Mouse (Mus musculus): ENCODE measurements at regions not wholly inside any gene's neighbourhood (a gene's known extent, or its start where the extent isn't known, plus 50 kb on each side); places are given as distances from the start of the nearest gene placed in this dataset.

DNA sequence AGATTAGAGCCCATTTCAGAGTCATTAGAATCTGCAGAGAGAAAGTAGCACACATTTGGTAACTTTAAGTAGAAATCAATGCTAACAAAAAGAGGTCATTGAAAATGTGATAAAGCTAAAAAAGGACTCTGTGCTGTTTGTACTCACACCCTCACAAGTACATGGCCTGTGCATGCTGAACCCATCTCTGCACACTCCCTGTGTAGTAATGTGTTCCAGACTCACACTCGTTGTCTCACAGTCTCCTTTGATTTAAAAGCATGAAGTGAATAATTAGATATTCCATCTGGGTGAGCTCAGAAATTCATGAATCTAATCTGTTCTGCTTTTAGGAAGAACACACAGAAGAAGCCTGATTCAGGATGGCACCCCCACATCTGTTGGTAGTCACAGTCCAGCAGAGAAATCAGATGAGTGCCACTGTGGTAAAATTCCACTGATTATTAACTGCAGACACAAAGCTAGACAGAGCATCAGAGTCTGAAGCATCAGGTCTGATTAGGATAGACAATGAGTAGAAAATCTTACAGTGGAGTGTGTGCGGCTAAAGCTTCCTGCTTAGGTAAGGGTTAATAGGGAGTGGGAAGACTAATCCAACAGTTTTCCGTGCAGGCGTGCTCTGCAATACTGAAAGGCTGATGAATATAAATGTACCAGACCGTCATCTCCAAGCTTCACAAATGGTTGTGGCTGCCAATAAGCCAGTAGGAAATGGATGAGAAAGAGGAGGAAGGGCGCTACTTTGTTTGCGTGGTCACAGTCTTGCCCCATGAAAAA lies 91.7 kb upstream of the Nrsn1 start:
- intact Hi-C loops (cut with DNase I) = no loop called here
- WGBS = 71% methylated on average over 7 of the region's 7 CpGs

DNA sequence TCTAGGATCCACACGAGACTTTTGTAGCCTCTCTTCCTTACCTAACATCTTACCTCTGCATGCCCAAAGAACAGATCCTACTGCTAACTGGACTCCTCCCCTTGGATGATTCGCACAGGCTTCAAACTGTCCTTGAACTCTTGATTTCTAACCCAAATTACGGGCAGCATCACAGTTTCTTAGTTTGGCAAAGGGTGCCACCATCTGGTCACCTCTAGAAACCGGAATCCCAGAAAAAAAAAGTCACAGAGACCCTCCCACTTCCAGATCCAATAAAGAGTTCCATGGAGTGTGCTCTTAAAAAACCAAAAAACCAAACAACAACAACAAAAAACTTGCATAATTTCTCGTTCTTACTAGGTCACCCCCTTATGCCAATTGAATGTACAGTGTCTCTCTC lies 77.3 kb upstream of the Nrsn1 start:
- no peak overlapping the region for H3K9ac ChIP-seq (ENCODE audit: low read depth, low read length)
- 34% methylated on average over 5 of the region's 5 CpGs for WGBS
- H3K79me2 ChIP-seq (replicated peaks; ENCODE audit: control insufficient read depth, insufficient read depth, low read length) = no peaks in the 10 kb centered on the region
- no peaks in the 10 kb centered on the region for H3K4me1 ChIP-seq (ENCODE audit: control insufficient read depth, insufficient read depth, low read length)
- H3K4me3 ChIP-seq = no peak overlapping the region
- TF ChIP-seq EP300 (IDR thresholded peaks at IDR 0.05; ENCODE audit: insufficient read depth, low read depth, low read length) = no peak
- no peak for TF ChIP-seq POLR2A (IDR thresholded peaks at IDR 0.05; ENCODE audit: insufficient read depth, low read depth, low read length)
- no peak for TF ChIP-seq CTCF (IDR thresholded peaks at IDR 0.05)
- H3K27ac ChIP-seq = no peak overlapping the region
- DNase-seq = no peak
- H3K36me3 ChIP-seq (ENCODE audit: control insufficient read depth, insufficient read depth, low read length) = no peaks in the 10 kb centered on the region
- intact Hi-C loops (cut with DNase I) = no loop called here
- no peaks in the 10 kb centered on the region for H3K27me3 ChIP-seq (ENCODE audit: control insufficient read depth, insufficient read depth, low read length)

More for the DNA sequence above, 91.7 kb upstream of the Nrsn1 start:
- Histone ChIP-seq H3K79me2 (replicated peaks; ENCODE audit: control insufficient read depth, insufficient read depth, low read length) (no peaks in the 10 kb centered on the region), H3K27me3 (ENCODE audit: control insufficient read depth, insufficient read depth, low read length) (no peaks in the 10 kb centered on the region), H3K4me1 (ENCODE audit: control insufficient read depth, insufficient read depth, low read length) (no peaks in the 10 kb centered on the region), H3K36me3 (ENCODE audit: control insufficient read depth, insufficient read depth, low read length) (no peaks in the 10 kb centered on the region), H3K9ac (ENCODE audit: low read depth, low read length) (no peak overlapping the region), H3K4me3 (no peak overlapping the region), H3K27ac (no peak overlapping the region)
- TF ChIP-seq POLR2A (IDR thresholded peaks at IDR 0.05; ENCODE audit: insufficient read depth, low read depth, low read length) (no peak), EP300 (IDR thresholded peaks at IDR 0.05; ENCODE audit: insufficient read depth, low read depth, low read length) (no peak), CTCF (IDR thresholded peaks at IDR 0.05) (no peak)
- no peak for DNase-seq

DNA sequence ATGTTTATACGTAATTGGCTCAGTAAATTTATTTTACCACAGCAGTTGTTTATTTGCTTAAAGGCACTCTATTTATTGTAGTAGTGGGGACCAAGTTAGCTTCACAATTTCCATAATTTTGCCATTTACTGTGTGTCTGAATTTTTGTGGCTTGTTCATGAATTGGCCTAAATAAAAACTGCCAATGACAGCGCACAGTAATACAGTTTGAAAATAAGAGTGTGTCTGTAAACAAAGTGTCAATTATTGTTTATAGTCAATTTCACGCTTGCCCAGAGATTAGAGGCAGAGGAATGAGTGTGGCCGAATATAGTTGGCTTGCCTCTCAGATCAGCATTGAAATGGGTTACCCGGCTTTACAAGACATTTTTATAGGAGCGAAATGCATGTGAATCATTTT lies 73.0 kb upstream of the Nrsn1 start:
- H3K79me2 ChIP-seq (replicated peaks; ENCODE audit: control insufficient read depth, insufficient read depth, low read length) = no peaks in the 10 kb centered on the region
- DNase-seq = no peak
- H3K9ac ChIP-seq (ENCODE audit: low read depth, low read length) = no peak overlapping the region
- WGBS = 89% methylated on average over 6 of the region's 6 CpGs
- H3K36me3 ChIP-seq (ENCODE audit: control insufficient read depth, insufficient read depth, low read length) = no peaks in the 10 kb centered on the region
- TF ChIP-seq POLR2A (IDR thresholded peaks at IDR 0.05; ENCODE audit: insufficient read depth, low read depth, low read length) (no peak), CTCF (IDR thresholded peaks at IDR 0.05) (no peak), EP300 (IDR thresholded peaks at IDR 0.05; ENCODE audit: insufficient read depth, low read depth, low read length) (no peak)
- no peak overlapping the region for H3K27ac ChIP-seq
- H3K4me3 ChIP-seq = no peak overlapping the region
- intact Hi-C loops (cut with DNase I) = no loop called here
- H3K4me1 ChIP-seq (ENCODE audit: control insufficient read depth, insufficient read depth, low read length) = no peaks in the 10 kb centered on the region
- H3K27me3 ChIP-seq (ENCODE audit: control insufficient read depth, insufficient read depth, low read length) = no peaks in the 10 kb centered on the region

DNA sequence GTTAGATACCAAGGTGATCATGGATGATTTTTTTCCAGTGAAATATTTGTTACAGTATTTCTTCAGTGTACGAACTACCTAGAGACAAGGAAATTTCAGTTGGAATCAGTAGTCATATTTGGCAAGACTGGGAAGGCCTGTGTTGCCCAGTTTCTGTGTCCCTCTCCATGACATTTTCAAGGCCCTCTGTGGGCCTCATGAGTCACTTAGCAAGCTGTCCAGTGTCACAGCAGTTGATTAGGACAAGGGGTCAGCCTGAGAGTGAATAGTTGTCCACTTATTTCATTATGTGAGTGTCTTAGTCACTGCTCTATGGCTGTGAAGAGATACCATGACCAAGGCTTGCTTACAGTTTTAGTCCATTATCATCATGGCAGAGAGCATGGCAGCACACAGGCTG lies 71.5 kb upstream of the Nrsn1 start:
- TF ChIP-seq CTCF (IDR thresholded peaks at IDR 0.05) (no peak), POLR2A (IDR thresholded peaks at IDR 0.05; ENCODE audit: insufficient read depth, low read depth, low read length) (no peak), EP300 (IDR thresholded peaks at IDR 0.05; ENCODE audit: insufficient read depth, low read depth, low read length) (no peak)
- H3K9ac ChIP-seq (ENCODE audit: low read depth, low read length) = no peak overlapping the region
- no peaks in the 10 kb centered on the region for H3K4me1 ChIP-seq (ENCODE audit: control insufficient read depth, insufficient read depth, low read length)
- no peak overlapping the region for H3K27ac ChIP-seq
- H3K79me2 ChIP-seq (replicated peaks; ENCODE audit: control insufficient read depth, insufficient read depth, low read length) = no peaks in the 10 kb centered on the region
- DNase-seq = no peak
- H3K4me3 ChIP-seq = no peak overlapping the region
- no peaks in the 10 kb centered on the region for H3K27me3 ChIP-seq (ENCODE audit: control insufficient read depth, insufficient read depth, low read length)
- H3K36me3 ChIP-seq (ENCODE audit: control insufficient read depth, insufficient read depth, low read length) = no peaks in the 10 kb centered on the region
- WGBS = 58% methylated on average over 1 of the region's 1 CpGs
- intact Hi-C loops (cut with DNase I) = no loop called here

DNA sequence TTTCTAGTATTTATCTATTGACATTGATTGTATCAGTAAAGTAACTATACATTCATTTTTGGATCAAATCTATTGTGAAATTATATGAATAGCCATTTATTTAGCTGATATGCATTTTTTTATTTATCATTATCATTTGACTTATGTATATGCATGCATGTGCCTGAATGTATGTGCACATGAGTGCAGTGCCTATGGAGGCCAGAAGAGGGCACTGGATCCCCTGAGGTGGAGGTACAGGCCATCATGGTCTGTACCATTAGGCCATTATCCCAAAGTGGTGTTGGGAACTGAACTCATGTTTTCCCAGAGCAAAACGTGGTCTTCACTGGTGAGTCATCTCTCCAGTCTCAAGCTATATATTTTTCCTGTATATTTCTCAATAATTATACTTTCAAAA lies 63.5 kb upstream of the Nrsn1 start:
- H3K27ac ChIP-seq = no peak overlapping the region

More for the DNA sequence above, 63.5 kb upstream of the Nrsn1 start:
- no peaks in the 10 kb centered on the region for H3K36me3 ChIP-seq (ENCODE audit: control insufficient read depth, insufficient read depth, low read length)
- H3K4me3 ChIP-seq = no peak overlapping the region
- H3K9ac ChIP-seq (ENCODE audit: low read depth, low read length) = no peak overlapping the region
- intact Hi-C loops (cut with DNase I) = no loop called here
- no peaks in the 10 kb centered on the region for H3K79me2 ChIP-seq (replicated peaks; ENCODE audit: control insufficient read depth, insufficient read depth, low read length)
- no peaks in the 10 kb centered on the region for H3K4me1 ChIP-seq (ENCODE audit: control insufficient read depth, insufficient read depth, low read length)
- DNase-seq = no peak
- 81% methylated on average over 1 of the region's 1 CpGs for WGBS
- H3K27me3 ChIP-seq (ENCODE audit: control insufficient read depth, insufficient read depth, low read length) = no peaks in the 10 kb centered on the region
- TF ChIP-seq CTCF (IDR thresholded peaks at IDR 0.05) (no peak), POLR2A (IDR thresholded peaks at IDR 0.05; ENCODE audit: insufficient read depth, low read depth, low read length) (no peak)
